Mouse (Mus musculus) induced T-regulatory cell, adult 2 months (primary cell): ENCODE results near the gene Cldn34b2.
"Not testable (repeated sequence)": the region's sequence is repeated elsewhere in the genome, so short reads cannot be mapped to it uniquely, and the experiment has no call there.

Experiments used
- DNase-seq: peaks from one replicate; pipeline ENCODE4 v3.0.0-alpha.2; 2012; ENCODE audit warnings: low read depth

Cldn34b2 gene

GRCm38 (mm10) chrX:155128312-155128711 is at the start of gene Cldn34b2:
Gene Cldn34b2 (minus strand): TSS chrX:155128412.
- DNase-seq, result not testable (repeated sequence)

GRCm38 (mm10) chrX:155177640-155178039 is 49.4 kb upstream of the Cldn34b2 start:
- DNase-seq, result no peak

GRCm38 (mm10) chrX:155177230-155177629 is 49.0 kb upstream of the Cldn34b2 start:
- no peak for DNase-seq

- DNase-seq, result no peak
These were observed 47.4 kb upstream of the Cldn34b2 start for GRCm38 (mm10) chrX:155175568-155175967.

GRCm38 (mm10) chrX:155172310-155172709 is 44.1 kb upstream of the Cldn34b2 start:
- DNase-seq, result no peak

GRCm38 (mm10) chrX:155171754-155172153 is 43.5 kb upstream of the Cldn34b2 start:
- DNase-seq, result no peak

GRCm38 (mm10) chrX:155169886-155170285 is 41.7 kb upstream of the Cldn34b2 start:
- no peak for DNase-seq

- no peak for DNase-seq
These were observed 39.5 kb upstream of the Cldn34b2 start for GRCm38 (mm10) chrX:155167667-155168066.

- no peak for DNase-seq
These were observed 38.1 kb upstream of the Cldn34b2 start for GRCm38 (mm10) chrX:155166313-155166712.

- DNase-seq, result no peak
These were observed 35.3 kb upstream of the Cldn34b2 start for GRCm38 (mm10) chrX:155163553-155163952.

GRCm38 (mm10) chrX:155151868-155152267 is 23.7 kb upstream of the Cldn34b2 start:
- DNase-seq, result no peak

- DNase-seq, result peak; percentile 65
These were observed 16.5 kb upstream of the Cldn34b2 start for GRCm38 (mm10) chrX:155144718-155145117.

- DNase-seq, result peak; percentile 6
These were observed 30.2 kb downstream of the Cldn34b2 start for GRCm38 (mm10) chrX:155098024-155098423.

GRCm38 (mm10) chrX:155093566-155093965 is 34.6 kb downstream of the Cldn34b2 start, which contains the start of gene Magea2:
Gene Magea2 (minus strand): TSS chrX:155093666.
- DNase-seq, result not testable (repeated sequence)

- not testable (repeated sequence) for DNase-seq
These were observed 38.5 kb downstream of the Cldn34b2 start, which contains the start of gene Magea1 for GRCm38 (mm10) chrX:155089693-155090092. Gene Magea1 (minus strand): TSS chrX:155089793.
